Mouse (Mus musculus) layer of hippocampus, adult 9-10 months (tissue): ENCODE data around the gene Ptx3.
"Not testable (repeated sequence)": the region's sequence is repeated elsewhere in the genome, so short reads cannot be mapped to it uniquely, and the experiment has no call there.

ENCODE experiments used
- DNase-seq: peaks from one replicate; pipeline ENCODE4 v3.0.0; 2022; ENCODE audit warnings: low spot score

The Ptx3 gene

DNA sequence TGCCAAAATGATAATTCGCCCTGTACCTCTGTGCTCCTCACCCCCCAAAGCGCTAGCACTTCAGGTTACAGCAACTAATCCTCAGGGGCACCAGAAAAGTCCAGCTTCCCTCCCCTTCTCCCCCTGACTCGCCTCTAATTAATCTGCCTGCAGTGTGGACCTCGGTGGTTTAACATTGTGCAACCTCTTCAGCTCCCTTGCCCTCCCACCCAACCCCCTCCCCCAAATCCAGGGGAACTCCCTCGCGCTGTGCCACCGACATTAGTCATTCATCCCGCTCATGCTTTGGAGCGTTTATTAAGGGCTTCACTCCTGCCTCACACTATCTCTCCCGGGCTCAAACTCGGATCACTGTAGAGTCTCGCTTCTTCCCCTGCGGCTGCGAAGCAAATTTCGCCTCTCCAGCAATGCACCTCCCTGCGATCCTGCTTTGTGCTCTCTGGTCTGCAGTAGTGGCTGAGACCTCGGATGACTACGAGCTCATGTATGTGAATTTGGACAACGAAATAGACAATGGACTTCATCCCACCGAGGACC, at the start of gene Ptx3:
Ptx3 (plus strand) TSS at position 256 of the 537 bp plus-strand sequence.
- no peak for DNase-seq

DNA sequence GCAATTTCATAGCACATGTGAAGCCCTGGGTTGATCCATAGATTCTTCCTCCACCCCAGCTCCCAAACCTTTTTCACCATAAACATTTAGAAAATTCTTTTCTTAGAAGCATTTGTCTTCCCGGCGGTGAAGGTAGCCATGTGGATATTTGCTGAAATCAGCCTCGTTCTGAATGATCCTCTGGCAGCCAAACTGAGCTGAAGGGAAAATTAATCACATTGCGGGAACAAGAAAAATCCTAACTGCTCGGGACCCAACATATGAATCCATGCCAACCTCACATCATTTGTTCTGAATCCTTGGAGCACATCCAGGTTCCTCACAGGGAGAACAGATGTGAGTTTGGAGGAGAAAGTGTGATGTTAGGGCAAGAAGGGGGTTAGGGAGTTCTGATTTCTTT, 46.8 kb upstream of the Ptx3 start:
- DNase-seq: no peak

DNA sequence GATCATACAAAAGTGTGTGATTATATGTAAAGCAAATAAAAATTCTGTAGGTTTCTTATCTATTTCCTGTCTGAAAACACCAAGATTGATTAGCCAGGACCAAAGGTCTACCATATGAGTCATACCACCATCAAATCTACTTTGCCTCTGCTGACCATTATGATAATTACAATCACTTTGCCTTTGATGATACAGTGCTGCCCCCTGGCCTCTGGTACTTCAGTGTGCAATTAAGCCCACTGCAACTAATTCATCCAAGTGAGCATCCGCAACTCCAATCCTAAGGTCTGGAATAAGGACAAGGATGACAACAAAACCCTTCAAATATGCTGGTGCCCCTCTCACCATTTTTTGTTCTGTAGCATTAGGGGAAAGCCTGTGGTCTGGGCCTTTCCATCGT, 40.1 kb upstream of the Ptx3 start:
- DNase-seq: no peak

DNA sequence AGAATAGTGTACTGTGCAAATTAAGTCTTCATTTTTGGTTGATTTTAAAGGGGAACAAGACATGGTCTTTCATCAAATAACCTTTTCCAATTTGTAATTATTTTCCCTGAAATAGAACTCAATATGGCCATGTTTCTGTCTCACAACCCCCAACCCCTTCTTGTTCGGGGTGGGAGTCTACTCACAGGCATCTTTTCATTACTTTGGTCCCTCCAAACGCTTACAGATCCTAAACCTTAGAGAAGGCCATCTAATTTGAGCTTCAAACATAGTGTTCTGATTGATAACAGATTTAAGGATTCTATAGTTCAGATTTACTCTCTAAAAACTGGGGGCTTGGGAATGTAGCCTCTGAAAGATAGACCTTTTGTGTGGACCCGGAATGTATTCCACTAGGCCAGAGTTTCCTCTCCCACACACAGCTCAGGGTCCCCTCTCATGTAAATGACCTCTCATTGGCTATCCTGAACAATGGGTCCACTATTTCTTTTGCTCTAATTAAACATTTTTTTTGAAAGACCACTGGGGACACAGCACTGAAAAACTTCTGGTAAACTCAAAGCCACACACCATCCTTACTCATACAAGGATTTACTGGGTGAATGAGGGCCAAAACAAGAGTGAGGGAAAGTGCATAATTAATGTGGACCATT, 25.7 kb upstream of the Ptx3 start:
- no peak for DNase-seq

DNA sequence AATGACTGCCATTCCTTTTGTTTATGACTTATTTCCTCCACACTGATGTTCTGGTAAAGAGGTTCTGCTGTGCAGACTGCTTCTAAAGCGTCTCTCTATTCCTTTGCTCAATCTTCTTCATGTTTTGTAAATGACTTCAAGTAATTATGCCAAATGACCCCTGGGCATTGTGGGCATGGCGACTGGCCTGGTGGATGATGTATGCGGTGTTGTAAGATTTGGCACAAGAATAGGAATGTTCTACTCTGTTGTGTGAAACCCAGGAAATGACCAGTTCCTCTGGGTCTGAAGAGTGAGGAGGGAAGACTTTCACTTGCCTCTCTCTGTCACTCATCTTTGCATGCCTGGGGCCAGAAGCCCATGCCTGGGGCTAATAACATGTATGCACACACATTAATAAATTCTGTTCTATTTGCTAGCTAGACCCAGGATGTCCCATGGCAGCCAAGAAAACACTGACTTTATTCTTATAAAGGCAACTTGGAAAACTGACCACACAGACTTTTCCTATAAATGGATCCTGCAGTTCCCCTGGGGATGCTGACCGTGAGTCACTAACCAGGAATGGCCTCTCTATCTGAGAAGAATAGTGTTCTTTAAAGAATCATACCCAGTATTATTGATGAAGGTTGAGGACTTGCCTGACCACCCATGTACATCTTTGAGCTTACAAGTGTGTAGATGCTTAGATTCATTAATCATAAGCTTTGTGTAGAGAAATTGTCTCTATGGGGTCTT, 10.7 kb upstream of the Ptx3 start:
- DNase-seq: no peak

DNA sequence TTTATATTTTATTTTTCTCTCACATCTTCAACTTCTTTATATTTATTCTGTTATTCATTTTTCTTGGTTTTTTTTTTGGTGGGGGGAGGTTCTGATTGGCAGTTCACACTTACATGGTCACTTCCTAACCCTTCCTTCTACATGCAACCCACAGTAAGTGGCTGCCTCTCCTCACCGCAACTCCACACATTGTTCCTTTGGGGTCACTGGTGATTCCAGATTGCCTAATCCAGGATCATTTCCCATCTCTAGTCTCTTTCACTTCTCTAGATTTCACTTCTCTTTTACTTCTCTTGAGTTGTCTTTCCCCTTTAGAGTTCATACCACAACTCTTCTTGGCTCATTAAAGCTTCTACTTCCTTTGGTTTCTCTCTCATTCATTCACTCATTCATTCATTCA, 6.2 kb upstream of the Ptx3 start:
- no peak for DNase-seq

DNA sequence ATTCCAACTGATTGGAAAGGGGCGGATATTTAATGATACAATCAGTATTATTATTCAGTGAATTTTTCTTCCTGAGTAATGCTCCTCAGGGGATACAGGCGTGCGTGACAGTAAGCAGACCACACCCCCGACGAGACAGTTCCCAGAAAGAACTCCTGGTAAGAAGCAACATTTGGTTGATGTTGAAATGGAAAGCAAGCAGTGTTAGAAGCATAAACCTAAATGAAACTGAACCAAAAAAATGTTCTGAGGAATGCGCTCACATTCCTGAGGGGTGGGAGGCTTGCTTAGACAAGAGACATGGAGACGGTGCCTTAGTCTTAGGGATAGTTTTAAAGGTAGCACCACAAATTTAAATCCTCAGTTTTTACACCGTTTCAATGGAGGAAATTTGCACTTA, 4.0 kb upstream of the Ptx3 start:
- no peak for DNase-seq

DNA sequence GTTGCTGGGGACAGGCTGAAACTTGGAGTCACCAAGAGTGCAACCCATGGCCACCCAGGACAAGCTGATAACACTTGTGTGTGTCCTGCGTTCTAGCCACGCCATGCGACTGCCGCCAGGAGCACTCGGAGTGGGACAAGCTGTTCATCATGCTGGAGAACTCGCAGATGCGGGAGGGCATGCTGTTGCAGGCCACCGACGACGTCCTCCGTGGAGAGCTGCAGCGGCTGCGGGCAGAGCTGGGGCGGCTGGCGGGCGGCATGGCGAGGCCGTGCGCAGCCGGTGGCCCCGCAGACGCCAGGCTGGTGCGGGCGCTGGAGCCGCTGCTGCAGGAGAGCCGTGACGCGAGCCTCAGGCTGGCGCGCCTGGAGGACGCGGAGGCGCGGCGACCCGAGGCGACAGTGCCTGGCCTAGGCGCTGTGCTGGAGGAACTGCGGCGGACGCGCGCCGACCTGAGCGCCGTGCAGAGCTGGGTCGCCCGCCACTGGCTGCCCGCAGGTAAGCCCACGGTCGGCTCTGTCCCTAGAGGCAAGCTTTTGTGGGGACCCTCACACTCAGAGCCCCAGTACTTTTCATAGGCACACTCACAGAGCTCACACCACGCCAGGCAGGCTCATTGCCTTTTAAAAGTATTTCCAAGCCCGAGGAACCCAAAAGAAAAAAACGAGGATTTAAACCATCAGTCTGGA, 988 bp downstream of the Ptx3 start:
- DNase-seq: no peak

DNA sequence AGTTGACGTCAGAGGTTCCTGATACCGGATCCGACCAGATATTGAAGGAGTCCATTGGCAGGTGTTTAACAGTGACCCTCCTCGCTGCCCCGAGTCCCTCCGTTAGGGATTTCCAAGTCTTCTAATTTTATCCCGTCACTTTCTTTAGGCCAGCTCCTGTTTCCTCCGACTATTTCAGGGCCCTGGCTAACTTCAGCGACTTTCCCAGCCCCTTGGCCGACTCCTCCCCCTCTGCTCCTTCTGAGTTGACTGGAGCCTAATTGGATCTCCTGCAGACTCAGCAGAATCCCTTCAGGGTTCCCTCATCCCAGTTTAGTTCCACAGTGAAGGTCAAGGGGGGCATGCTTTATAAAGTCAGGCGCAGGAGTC, 1.5 kb downstream of the Ptx3 start:
- DNase-seq: no peak

DNA sequence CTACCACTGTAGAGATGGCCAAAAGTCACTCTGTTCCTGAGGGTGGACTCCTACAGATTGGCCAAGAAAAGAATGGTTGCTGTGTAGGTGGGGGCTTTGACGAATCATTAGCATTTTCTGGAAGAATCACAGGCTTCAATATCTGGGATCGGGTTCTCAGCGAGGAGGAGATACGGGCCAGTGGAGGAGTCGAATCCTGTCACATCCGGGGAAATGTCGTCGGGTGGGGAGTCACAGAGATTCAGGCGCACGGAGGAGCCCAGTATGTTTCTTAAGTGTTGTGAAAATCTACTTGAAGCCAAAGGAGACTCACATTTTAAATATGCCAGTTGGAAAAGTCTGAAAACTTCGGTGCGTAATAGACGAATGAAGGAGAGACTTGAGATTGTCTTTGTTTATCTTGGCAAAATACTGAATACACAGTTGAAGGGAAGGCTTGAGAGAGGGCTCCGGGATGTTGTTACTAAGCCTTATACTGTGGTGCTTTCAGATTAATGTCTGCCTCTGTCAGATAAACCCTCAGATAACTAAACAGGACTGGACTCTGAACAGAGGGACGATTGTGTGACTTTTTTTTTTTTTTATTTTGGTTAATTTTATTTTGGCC, 5.3 kb downstream of the Ptx3 start:
- no peak for DNase-seq

DNA sequence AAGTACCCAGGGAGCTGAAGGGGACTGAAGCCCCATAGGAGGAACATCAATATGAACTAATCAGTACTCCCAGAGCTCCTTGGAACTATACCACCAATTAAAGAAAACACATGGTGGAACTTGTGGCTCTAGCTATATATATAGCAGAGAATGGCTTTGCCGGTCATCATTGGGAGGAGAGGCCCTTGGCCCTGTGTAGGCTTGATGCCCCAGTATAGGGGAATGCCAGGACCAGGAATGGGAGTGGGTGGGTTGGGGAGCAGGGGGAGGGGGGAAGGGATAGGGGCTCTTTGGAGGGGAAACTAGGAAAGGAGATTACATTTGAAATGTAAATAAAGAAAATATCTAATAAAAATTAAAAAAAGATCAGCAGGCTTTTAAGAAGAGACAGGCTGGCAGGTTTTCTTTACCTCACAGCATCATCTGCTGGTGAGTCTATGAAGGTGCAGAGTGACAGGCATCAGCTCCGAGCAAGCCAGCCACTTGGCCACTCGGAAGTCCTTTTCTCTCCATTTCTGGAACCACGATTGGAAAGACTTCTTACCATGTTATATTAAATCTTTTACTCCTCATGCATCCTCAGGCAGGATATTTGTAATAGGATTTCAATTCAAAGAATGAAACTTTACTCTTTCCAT, 16.6 kb downstream of the Ptx3 start:
- not testable (repeated sequence) for DNase-seq

DNA sequence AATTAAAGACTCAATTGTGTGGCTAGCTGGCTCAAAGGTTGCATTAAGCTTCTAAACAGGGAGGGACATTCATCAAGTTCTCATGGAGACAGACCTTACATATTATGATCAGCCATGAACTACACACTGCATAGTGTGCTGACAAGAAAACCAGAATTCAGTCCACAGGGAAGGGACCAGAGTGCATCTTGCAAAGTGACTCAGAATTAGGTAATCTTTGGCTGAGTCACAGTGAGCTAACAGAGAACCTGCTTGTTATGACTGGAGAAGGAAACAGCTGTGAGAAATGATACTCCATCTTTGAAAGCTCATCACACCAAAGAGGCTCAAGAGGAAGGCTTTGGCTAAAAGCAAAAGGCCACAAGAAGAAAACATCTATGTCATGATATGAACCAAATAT, 20.8 kb downstream of the Ptx3 start:
- DNase-seq: no peak

DNA sequence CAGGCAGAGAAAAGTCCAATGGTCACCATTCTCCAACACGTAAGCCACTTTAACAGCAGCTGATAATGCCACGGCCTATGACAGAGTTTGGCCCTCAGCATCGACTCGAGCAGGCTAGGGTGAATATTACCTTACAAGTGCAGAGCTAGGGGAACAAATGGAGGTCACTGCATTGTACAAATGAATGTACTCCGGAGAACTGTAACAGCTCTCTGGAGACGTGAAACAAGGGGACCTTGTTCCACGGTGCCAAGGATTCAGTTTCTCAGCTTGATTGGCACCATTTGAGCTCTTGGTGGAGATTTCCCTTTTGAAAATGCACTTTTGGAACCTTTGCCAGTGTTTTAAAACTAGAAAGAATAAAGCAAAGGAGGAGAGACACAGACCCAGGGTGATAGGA, 32.1 kb downstream of the Ptx3 start:
- DNase-seq: no peak

DNA sequence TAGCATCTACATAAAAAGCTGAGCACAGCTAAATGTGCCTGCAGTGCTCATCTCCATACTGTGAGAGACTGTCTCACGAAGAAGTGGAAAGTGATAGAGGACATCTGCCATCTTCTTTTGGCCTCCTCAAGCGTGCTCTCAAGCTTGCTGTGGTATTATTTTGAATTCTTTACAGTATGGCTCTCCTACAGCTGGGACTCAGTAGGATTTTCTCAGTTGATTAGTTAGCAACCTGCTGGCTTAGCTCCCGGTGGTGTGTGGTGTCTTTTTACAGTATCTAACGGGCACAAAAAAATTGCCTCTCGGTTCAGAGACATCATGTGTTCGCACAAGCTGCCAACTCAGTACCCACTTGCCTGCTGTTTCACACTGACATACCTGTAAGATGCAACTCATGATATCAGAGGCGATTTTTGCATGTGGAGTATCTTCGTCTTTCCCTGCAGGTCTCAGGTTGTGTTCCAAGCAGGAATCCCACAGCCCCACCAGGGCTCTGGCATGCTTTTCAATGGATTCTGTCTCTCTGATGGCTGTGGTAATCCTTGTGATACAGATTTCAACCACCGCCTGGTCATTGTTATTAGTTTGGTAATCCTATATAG, 34.9 kb downstream of the Ptx3 start:
- DNase-seq: no peak

DNA sequence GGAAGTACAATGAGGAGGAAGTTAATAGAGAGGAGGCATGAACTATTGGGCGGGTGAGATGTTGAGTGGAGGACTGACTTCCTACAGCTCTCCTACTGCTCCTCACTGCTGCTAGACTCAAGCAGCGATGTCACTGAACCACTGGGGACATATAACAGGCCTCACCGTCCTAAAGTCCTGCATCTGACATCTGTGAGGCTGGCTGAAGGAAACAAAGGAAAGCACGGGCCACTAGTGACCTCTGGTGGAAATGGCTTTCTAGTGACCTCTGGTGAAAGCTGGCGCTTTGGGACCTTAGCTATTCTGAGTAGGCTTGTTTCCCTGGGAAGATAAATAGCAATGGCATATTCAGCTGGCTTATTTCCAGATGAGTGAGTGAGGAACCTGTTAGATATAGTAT, 42.6 kb downstream of the Ptx3 start:
- no peak for DNase-seq

DNA sequence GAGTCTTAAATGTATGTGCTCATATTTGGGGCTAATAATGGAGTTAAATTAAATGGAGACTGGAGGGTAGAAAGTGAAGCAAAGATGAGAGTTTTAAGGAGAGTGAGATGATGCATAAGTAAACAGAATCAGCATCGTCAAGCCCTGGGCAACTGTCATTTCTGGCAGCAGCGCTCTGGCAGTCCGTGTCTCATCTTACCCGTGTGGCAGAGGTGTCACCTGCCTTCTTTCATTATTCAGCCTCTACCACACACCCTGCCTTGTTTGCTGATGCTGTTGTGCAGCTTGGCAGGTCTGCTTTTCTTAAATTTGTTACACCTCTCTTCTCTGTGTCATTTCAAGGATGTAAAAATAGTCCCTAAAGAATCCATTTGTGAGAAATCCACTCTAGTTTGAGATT, 43.6 kb downstream of the Ptx3 start:
- DNase-seq: no peak
